Mouse (Mus musculus) heart, postnatal 10 days (tissue): ENCODE measurements around the gene Cela1. TPM values are rescaled to one million over a fixed set of nuclear protein-coding genes. Genes with fewer than 3 reads are reported as not detected.

Source experiments
- DNase-seq, 2 experiments: peaks; one replicate each; pipeline ENCODE4 v3.0.0; 2021
- intact Hi-C: fragments of 180-260 bp; cut with DNase I; formaldehyde crosslinking; loops from one replicate; pipeline ENCODE4 v1.15.1; 2025
- microRNA-seq, 2 experiments: library from miRNA; unstranded; fragments of <30 nt; microRNA quantifications; one replicate each; pipeline ENCODE4 v1.2.0; 2022
- total RNA-seq, 2 experiments: library from RNA; stranded (reverse); gene quantifications; 2 replicates each; pipeline ENCODE4 v1.2.3; 2021

Gene Cela1
- total RNA-seq, 2 experiments from 2014 or later, result 0.53 to 1.1 TPM

- peak in 1 of 2 experiments; percentile 7 for DNase-seq
- intact Hi-C loops, result loop anchor here (5.0 kb wide), 1 partner anchor 42 kb away; no protein-coding TSS in a partner anchor
Observed at GRCm38 (mm10) chr15:100639972-100640750, 47.6 kb downstream of the Cela1 start.

- intact Hi-C loops, result loop anchor here (2.0 to 5.0 kb wide), 2 partner anchors 19 to 45 kb away; no protein-coding TSS in a partner anchor
- DNase-seq, result peak; percentile 50 to 68
Observed at GRCm38 (mm10) chr15:100637661-100638060, 50.1 kb downstream of the Cela1 start.

- DNase-seq, result peak; percentile 65 to 69
- intact Hi-C loops, result loop anchor here (2.0 to 5.0 kb wide), 2 partner anchors 18 to 45 kb away; no protein-coding TSS in a partner anchor
Observed at GRCm38 (mm10) chr15:100636700-100637501, 50.8 kb downstream of the Cela1 start, which contains the start of gene Smagp. Gene Smagp (minus strand): TSS chr15:100636940.

- intact Hi-C loops, result loop anchor here (2.0 to 5.0 kb wide), 2 partner anchors 17 to 46 kb away; no protein-coding TSS in a partner anchor
- no peak for DNase-seq
Observed at GRCm38 (mm10) chr15:100635851-100636645, 51.7 kb downstream of the Cela1 start.

GRCm38 (mm10) chr15:100635239-100635638, 52.5 kb downstream of the Cela1 start:
- no peak for DNase-seq
- intact Hi-C loops, result loop anchor here (5.0 kb wide), 1 partner anchor 47 kb away; no protein-coding TSS in a partner anchor

GRCm38 (mm10) chr15:100633341-100633740, 54.4 kb downstream of the Cela1 start:
- no peak for DNase-seq
- intact Hi-C loops, result no loop called here

- no peak for DNase-seq
Observed at GRCm38 (mm10) chr15:100632323-100632722, 55.4 kb downstream of the Cela1 start.

GRCm38 (mm10) chr15:100631454-100632170, 56.1 kb downstream of the Cela1 start:
- intact Hi-C loops, result no loop called here
- DNase-seq, result no peak

More at GRCm38 (mm10) chr15:100632323-100632722, 55.4 kb downstream of the Cela1 start:
- intact Hi-C loops, result no loop called here

- no peak for DNase-seq
- intact Hi-C loops, result no loop called here
Observed at GRCm38 (mm10) chr15:100630126-100630525, 57.6 kb downstream of the Cela1 start.

- no peak for DNase-seq
- intact Hi-C loops, result no loop called here
Observed at GRCm38 (mm10) chr15:100628797-100629196, 58.9 kb downstream of the Cela1 start.

- intact Hi-C loops, result no loop called here
- DNase-seq, result no peak
Observed at GRCm38 (mm10) chr15:100627774-100628370, 59.8 kb downstream of the Cela1 start.

GRCm38 (mm10) chr15:100627287-100627686, 60.4 kb downstream of the Cela1 start:
- intact Hi-C loops, result no loop called here
- no peak for DNase-seq

- intact Hi-C loops, result no loop called here
- DNase-seq, result no peak
Observed at GRCm38 (mm10) chr15:100624435-100624834, 63.3 kb downstream of the Cela1 start.

Small RNA genes within 50 kb of the gene (microRNA-seq; reads per million reads assigned to microRNA genes)
- 0 to 0.24 reads per million in 2 experiments for gene Mir6961

Other genes with a start within 250 kb of the Cela1 start
- gene Letmd1, start 218.9 kb downstream of the Cela1 start, total RNA-seq, result 10 to 100 TPM; 22.3 to 44.6 TPM
- gene Csrnp2, start 192.4 kb downstream of the Cela1 start, total RNA-seq, result 1 to 10 TPM; 2.8 to 5.0 TPM
- 10 to 100 TPM; 13.3 to 15.0 TPM for gene Tfcp2, start 135.9 kb downstream of the Cela1 start, total RNA-seq
- gene Pou6f1, start 87.9 kb downstream of the Cela1 start, total RNA-seq, result 10 to 100 TPM; 20.9 to 21.6 TPM
- gene Dazap2, start 72.6 kb downstream of the Cela1 start, total RNA-seq, result 100 to 1,000 TPM; 176 to 183 TPM
- 10 to 100 TPM; 20.5 to 25.8 TPM for gene Smagp, start 51.0 kb downstream of the Cela1 start, total RNA-seq
- 1 to 10 TPM; 1.4 to 2.2 TPM for gene Bin2, start 18.4 kb downstream of the Cela1 start, total RNA-seq
- 1 to 10 TPM; 1.7 TPM for gene Galnt6, start 41.5 kb upstream of the Cela1 start, total RNA-seq
- 1 to 10 TPM; 2.6 to 7.8 TPM for gene Slc4a8, start 73.8 kb upstream of the Cela1 start, total RNA-seq
- under 1 TPM; 0.35 to 0.72 TPM for gene Scn8a, start 181.9 kb upstream of the Cela1 start, total RNA-seq